Mouse (Mus musculus): ENCODE results near the gene 4930412O13Rik. TPM values are rescaled to one million over a fixed set of nuclear protein-coding genes. Genes with fewer than 3 reads are reported as not detected.

4930412O13Rik gene
- 0.14 TPM in 1 of 2 replicates, not detected in the other for polyA plus RNA-seq (2015; fragmentation: Nextera tagmentation; extraction: Ambion mirVana)

DNA sequence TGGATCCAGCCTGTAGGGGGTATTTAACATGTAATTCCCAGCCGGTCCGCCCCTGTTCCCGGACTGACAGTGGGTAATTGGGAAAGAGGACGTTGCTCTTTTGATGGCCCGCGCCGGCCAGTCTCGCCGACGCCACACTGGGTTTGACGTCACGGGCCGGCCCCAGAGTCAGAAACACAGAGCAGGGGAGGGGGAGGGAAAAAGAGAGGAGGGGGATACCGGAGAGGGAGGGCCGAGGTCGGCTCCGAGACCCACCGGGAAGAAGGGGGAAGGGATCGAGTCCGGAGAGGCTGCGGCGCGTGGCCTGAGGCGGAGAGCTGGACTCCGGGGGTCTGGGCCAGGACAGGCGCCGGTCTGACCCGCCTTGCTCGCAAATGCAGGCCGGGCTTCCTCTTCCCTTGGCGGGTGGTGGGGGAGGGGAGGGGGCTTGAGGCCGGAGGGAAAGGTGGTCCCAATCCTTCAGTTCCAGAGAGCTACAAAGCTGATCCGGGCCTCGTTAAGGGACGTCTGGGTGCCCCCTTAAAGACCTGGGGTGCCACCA, at the start of gene 4930412O13Rik:
TSS of gene 4930412O13Rik (plus strand) at position 202 of the 541 bp plus-strand sequence.
- Histone ChIP-seq H3K4me2 (peak within 1 kb of the TSS; percentile 76), H3K4me1 (replicated peaks) (peaks cover 26% of the 10 kb centered on the region), H3K27me3 (peaks cover 100% of the 10 kb centered on the region), H3K9me3 (replicated peaks) (no peaks in the 10 kb centered on the region), H3K9ac (no peak within 1 kb of the TSS), H3K27ac (replicated peaks) (no peak within 1 kb of the TSS), H3K36me3 (replicated peaks) (no peaks in the 10 kb centered on the region), H3K4me3 (replicated peaks) (peak within 1 kb of the TSS; percentile 54)
- ATAC-seq (ENCODE audit: insufficient read depth): no peak
- 2% methylated on average over 34 of the region's 35 CpGs for WGBS (ENCODE audit: insufficient replicate concordance)

DNA sequence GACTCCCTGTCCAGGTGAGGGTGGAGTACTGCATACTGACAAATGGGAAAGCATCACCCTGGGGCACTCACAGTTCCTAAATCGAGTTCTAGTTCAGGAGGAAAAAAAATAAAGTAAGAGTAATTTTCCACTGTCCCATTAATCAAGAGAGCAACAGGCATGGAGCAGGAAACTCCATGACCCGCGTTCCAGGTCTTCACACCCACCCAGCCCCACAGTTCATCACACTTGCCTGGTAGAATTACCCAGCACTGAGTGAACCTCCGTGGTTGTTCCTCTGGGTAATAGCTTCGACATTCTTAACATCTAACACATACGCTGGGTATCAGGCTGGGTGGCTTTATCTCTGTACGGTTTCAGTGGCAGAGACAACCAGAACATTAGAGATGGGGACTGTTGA, 47.3 kb upstream of the 4930412O13Rik start:
- ATAC-seq (ENCODE audit: insufficient read depth): no peak
- no peak overlapping the region for H3K4me2 ChIP-seq
- no peak overlapping the region for H3K4me3 ChIP-seq (replicated peaks)
- H3K9me3 ChIP-seq (replicated peaks): no peaks in the 10 kb centered on the region
- 54% methylated on average over 7 of the region's 7 CpGs for whole genome bisulfite sequencing (ENCODE audit: insufficient replicate concordance)
- no peak overlapping the region for H3K27ac ChIP-seq (replicated peaks)
- H3K36me3 ChIP-seq (replicated peaks): no peaks in the 10 kb centered on the region
- H3K27me3 ChIP-seq: no peaks in the 10 kb centered on the region
- H3K9ac ChIP-seq: no peak overlapping the region
- no peaks in the 10 kb centered on the region for H3K4me1 ChIP-seq (replicated peaks)

- Histone ChIP-seq H3K4me3 (replicated peaks) (no peak overlapping the region), H3K4me2 (no peak overlapping the region), H3K27ac (replicated peaks) (no peak overlapping the region), H3K27me3 (no peaks in the 10 kb centered on the region), H3K4me1 (replicated peaks) (no peaks in the 10 kb centered on the region), H3K36me3 (replicated peaks) (no peaks in the 10 kb centered on the region), H3K9me3 (replicated peaks) (no peaks in the 10 kb centered on the region), H3K9ac (no peak overlapping the region)
- WGBS (ENCODE audit: insufficient replicate concordance): 56% methylated on average over 7 of the region's 7 CpGs
- no peak for ATAC-seq (ENCODE audit: insufficient read depth)
Measured at GRCm38 (mm10) chr2:9835195-9835594, 45.9 kb upstream of the 4930412O13Rik start.

DNA sequence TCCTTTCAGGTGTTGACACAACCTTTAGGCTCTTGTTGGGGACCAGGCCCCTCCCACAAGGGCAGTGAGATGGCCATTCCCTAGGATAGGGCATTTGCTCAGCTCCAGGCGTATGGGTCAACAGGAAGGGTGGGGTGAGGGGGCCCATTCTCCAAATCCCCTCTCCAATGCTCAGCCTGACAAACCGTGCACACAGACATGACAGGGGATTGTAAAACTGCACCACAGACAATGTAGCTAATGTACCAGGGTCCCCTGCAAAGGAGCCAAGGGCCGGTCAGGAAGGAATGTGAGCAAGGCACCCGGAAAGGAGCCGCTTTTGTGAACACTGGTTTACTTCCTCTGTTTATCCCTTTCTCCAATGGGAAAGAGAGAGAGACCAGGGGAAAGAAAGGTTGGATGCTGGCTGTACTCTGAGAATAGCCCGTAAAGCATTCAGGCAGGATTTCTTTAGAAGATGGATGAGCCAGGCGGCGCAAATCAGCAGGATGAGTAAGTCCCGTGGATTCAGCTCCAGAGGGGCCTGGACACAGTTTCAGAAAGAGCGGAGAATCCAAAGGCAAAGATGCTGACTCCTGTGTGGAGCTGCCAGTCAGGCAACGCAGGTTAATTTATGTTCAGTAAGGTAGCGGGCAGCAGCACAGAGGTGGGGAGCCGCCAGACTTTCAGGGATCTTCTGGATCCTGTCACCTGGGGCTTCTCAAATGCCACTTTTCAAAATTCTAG, 28.0 kb upstream of the 4930412O13Rik start:
- H3K9me3 ChIP-seq (replicated peaks): no peaks in the 10 kb centered on the region
- no peaks in the 10 kb centered on the region for H3K36me3 ChIP-seq (replicated peaks)
- H3K9ac ChIP-seq: no peak overlapping the region
- no peak for ATAC-seq (ENCODE audit: insufficient read depth)
- no peaks in the 10 kb centered on the region for H3K4me1 ChIP-seq (replicated peaks)
- no peak overlapping the region for H3K27ac ChIP-seq (replicated peaks)
- H3K4me2 ChIP-seq: no peak overlapping the region
- no peak overlapping the region for H3K4me3 ChIP-seq (replicated peaks)
- WGBS (ENCODE audit: insufficient replicate concordance): 59% methylated on average over 13 of the region's 13 CpGs
- no peaks in the 10 kb centered on the region for H3K27me3 ChIP-seq

GRCm38 (mm10) chr2:9855861-9856260, 25.2 kb upstream of the 4930412O13Rik start:
- no peak overlapping the region for H3K4me2 ChIP-seq
- H3K9ac ChIP-seq: no peak overlapping the region
- no peaks in the 10 kb centered on the region for H3K36me3 ChIP-seq (replicated peaks)
- H3K27ac ChIP-seq (replicated peaks): no peak overlapping the region
- H3K4me3 ChIP-seq (replicated peaks): no peak overlapping the region
- H3K9me3 ChIP-seq (replicated peaks): no peaks in the 10 kb centered on the region
- WGBS (ENCODE audit: insufficient replicate concordance): 46% methylated on average over 4 of the region's 4 CpGs
- no peaks in the 10 kb centered on the region for H3K4me1 ChIP-seq (replicated peaks)
- H3K27me3 ChIP-seq: no peaks in the 10 kb centered on the region
- no peak for ATAC-seq (ENCODE audit: insufficient read depth)

- H3K9me3 ChIP-seq (replicated peaks): no peaks in the 10 kb centered on the region
- H3K4me3 ChIP-seq (replicated peaks): no peak overlapping the region
- no peak overlapping the region for H3K9ac ChIP-seq
- no peak for ATAC-seq (ENCODE audit: insufficient read depth)
- no peak overlapping the region for H3K4me2 ChIP-seq
- H3K27me3 ChIP-seq: no peaks in the 10 kb centered on the region
- H3K36me3 ChIP-seq (replicated peaks): no peaks in the 10 kb centered on the region
- WGBS (ENCODE audit: insufficient replicate concordance): 41% methylated on average over 5 of the region's 5 CpGs
- H3K27ac ChIP-seq (replicated peaks): no peak overlapping the region
- H3K4me1 ChIP-seq (replicated peaks): no peaks in the 10 kb centered on the region
Measured at GRCm38 (mm10) chr2:9860698-9861097, 20.4 kb upstream of the 4930412O13Rik start.

GRCm38 (mm10) chr2:9867092-9867825, 13.8 kb upstream of the 4930412O13Rik start:
- no peak overlapping the region for H3K9ac ChIP-seq
- H3K9me3 ChIP-seq (replicated peaks): no peaks in the 10 kb centered on the region
- H3K4me3 ChIP-seq (replicated peaks): no peak overlapping the region
- H3K36me3 ChIP-seq (replicated peaks): no peaks in the 10 kb centered on the region
- no peaks in the 10 kb centered on the region for H3K4me1 ChIP-seq (replicated peaks)
- H3K27me3 ChIP-seq: peaks cover 41% of the 10 kb centered on the region
- 26% methylated on average over 12 of the region's 12 CpGs for WGBS (ENCODE audit: insufficient replicate concordance)
- H3K27ac ChIP-seq (replicated peaks): no peak overlapping the region
- ATAC-seq (ENCODE audit: insufficient read depth): no peak
- no peak overlapping the region for H3K4me2 ChIP-seq

DNA sequence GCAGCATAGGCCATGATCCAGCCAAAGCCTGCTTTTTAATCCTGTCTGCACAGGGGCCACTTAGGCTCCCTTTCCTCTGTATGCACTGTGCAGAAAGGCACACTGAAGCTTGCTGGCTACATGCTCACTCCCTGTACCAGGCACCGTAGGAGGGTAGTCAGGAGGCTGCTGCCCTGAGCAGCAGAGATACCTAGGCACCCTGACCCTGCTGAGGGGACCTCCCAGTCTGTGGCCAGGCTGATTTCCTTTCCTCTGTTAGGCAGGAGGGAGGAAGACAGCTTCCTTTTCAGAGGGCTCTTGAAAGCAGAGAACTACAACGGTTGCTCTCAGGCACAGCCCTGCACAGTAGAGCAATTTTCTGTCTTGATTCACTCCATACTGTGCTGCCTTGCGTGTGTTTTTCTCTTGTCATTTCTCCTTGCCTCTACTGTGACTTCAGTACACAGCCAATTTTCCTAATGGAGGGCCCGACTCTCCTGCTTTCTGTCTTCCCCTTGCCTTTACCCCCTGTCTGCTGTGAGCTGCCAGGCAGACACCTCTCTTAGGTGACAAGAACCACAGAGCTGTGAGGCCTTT, 9.8 kb upstream of the 4930412O13Rik start:
- Histone ChIP-seq H3K27ac (replicated peaks) (no peak overlapping the region), H3K9me3 (replicated peaks) (no peaks in the 10 kb centered on the region), H3K27me3 (peaks cover 80% of the 10 kb centered on the region), H3K4me3 (replicated peaks) (no peak overlapping the region), H3K36me3 (replicated peaks) (no peaks in the 10 kb centered on the region), H3K4me2 (no peak overlapping the region), H3K4me1 (replicated peaks) (peaks cover 5% of the 10 kb centered on the region; the same call in 1 of the 2 replicates), H3K9ac (no peak overlapping the region)
- WGBS (ENCODE audit: insufficient replicate concordance): 16% methylated on average over 4 of the region's 4 CpGs
- no peak for ATAC-seq (ENCODE audit: insufficient read depth)

GRCm38 (mm10) chr2:9871798-9872197, 9.3 kb upstream of the 4930412O13Rik start:
- H3K4me1 ChIP-seq (replicated peaks): peaks cover 5% of the 10 kb centered on the region; the same call in 1 of the 2 replicates
- no peak overlapping the region for H3K9ac ChIP-seq
- WGBS (ENCODE audit: insufficient replicate concordance): 22% methylated on average over 6 of the region's 6 CpGs
- no peaks in the 10 kb centered on the region for H3K9me3 ChIP-seq (replicated peaks)
- H3K4me3 ChIP-seq (replicated peaks): no peak overlapping the region
- peaks cover 86% of the 10 kb centered on the region for H3K27me3 ChIP-seq
- no peak overlapping the region for H3K27ac ChIP-seq (replicated peaks)
- no peak for ATAC-seq (ENCODE audit: insufficient read depth)
- H3K4me2 ChIP-seq: no peak overlapping the region
- H3K36me3 ChIP-seq (replicated peaks): no peaks in the 10 kb centered on the region

GRCm38 (mm10) chr2:9872682-9873081, 8.4 kb upstream of the 4930412O13Rik start:
- no peaks in the 10 kb centered on the region for H3K36me3 ChIP-seq (replicated peaks)
- no peak for ATAC-seq (ENCODE audit: insufficient read depth)
- peaks cover 92% of the 10 kb centered on the region for H3K27me3 ChIP-seq
- no peaks in the 10 kb centered on the region for H3K9me3 ChIP-seq (replicated peaks)
- no peak overlapping the region for H3K4me2 ChIP-seq
- 18% methylated on average over 12 of the region's 12 CpGs for WGBS (ENCODE audit: insufficient replicate concordance)
- H3K27ac ChIP-seq (replicated peaks): no peak overlapping the region
- peaks cover 5% of the 10 kb centered on the region for H3K4me1 ChIP-seq (replicated peaks)
- no peak overlapping the region for H3K4me3 ChIP-seq (replicated peaks)
- H3K9ac ChIP-seq: no peak overlapping the region

DNA sequence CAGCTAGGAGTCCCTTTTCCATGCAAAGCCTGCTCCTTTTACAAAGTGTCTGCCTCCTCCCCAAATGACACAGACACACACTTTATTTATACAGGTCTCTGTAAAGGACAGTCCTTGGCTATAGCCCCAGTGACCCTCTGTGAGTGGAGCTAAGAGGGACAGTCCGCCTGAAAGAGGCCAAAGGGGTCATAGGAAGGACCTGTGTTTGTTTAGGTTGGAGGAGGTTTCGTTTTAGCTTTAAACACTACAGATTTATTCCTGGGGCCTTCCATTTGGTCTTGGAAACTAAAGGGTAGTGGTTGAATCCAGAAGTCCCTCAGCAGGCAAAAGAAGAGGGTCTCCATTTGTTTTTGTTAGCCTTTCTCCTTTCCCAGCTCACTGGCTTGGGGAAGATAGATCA, 7.3 kb upstream of the 4930412O13Rik start:
- Histone ChIP-seq H3K36me3 (replicated peaks) (no peaks in the 10 kb centered on the region), H3K9me3 (replicated peaks) (no peaks in the 10 kb centered on the region), H3K4me1 (replicated peaks) (peaks cover 14% of the 10 kb centered on the region), H3K4me3 (replicated peaks) (no peak overlapping the region), H3K27me3 (peaks cover 96% of the 10 kb centered on the region), H3K4me2 (no peak overlapping the region), H3K27ac (replicated peaks) (no peak overlapping the region), H3K9ac (no peak overlapping the region)
- WGBS (ENCODE audit: insufficient replicate concordance): 38% methylated on average over 2 of the region's 2 CpGs
- ATAC-seq (ENCODE audit: insufficient read depth): no peak

Data from liver, embryonic 15.5 days (tissue).